Mouse (Mus musculus) G1E (cell line): ENCODE data around the gene Arglu1.

ENCODE experiments used
- CTCF ChIP-seq: IDR thresholded peaks from 2 replicates; pipeline ENCODE4 v1.5.1; 2012; ENCODE audit warnings: low read depth, low read length, inconsistent platforms, mixed read lengths
- GATA1 ChIP-seq: IDR thresholded peaks from 2 replicates; pipeline ENCODE4 v1.6.1; 2012; ENCODE audit warnings: borderline replicate concordance, low read length, inconsistent platforms, mixed read lengths

DNA sequence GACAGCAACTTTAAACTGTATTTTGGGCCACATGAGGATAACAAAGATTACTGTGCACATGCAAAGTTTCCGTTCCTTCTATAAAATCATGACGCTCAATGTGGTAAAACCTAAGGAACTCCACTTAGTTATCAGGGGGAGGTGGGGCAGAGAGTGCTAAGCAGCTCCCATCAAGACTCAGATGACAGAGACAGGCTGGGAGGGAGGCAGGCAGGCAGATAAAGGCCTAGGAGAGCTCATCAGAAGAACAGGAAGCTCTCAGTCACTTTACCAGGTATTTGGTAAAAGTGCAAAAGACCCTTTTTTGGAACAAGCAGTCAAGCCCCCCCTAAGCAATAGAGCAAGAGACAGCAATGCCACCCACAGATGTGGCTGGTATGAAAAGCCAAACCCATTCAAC lies 4.8 kb downstream of the Arglu1 start:
- TF ChIP-seq CTCF (no peak), GATA1 (no peak)
